In the genomic region with DNA sequence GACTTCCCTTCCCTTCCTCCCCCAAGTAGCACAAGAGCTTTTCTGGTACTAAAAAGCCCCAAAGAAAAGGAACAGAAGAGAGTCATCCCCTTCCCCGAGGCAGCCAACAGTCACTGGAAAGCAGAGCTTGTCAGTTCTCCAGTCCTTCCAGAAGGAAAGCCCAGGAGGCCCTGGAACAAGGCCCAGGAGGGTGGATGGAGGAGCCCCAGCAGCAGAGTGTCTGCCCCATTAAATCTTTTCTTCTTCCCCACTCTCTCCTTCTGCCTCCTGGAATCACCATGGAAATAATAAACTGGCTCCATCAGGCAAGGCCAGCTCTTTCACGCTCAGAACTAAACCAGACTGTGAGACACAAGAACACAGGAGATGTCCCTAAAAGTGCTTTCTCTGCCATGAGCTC, we compare ENCODE assay signal across 11 mouse cellular contexts.
A peak's percentile ranks its signal among the peaks of the same experiment; 100 is the strongest.
DNase-seq lines count a peak whose midpoint lies in the region; ATAC-seq lines count a peak whose summit lies in the region.
"Had no signal": no experiment of that assay in that cellular context is flagged by ENCODE, and none has a peak within 500 bp of the region (broad histone marks: within the 10 kb centered on the region; RNA-seq: fewer than 3 reads in every experiment).

No protein-coding gene starts in this region.

- H3K9me3 ChIP-seq in midbrain, embryonic 16.5 days (replicated peaks; ENCODE audit: control insufficient read depth, low read length, poor library complexity, severe bottlenecking): no peaks in the 10 kb centered on the region
- 0 out of 2 replicates have a peak, but pooled peaks cover 6% of the 10 kb centered on the region for H3K9me3 ChIP-seq in midbrain, embryonic 10.5 days (replicated peaks)
- H3K9me3 ChIP-seq: liver, embryonic 15.5 days had no signal

- H3K4me3 ChIP-seq in midbrain, embryonic 16.5 days (ENCODE audit: low read depth, low read length): no peak overlapping the region
- H3K4me3 ChIP-seq in midbrain, embryonic 10.5 days: no peak overlapping the region
- H3K4me3 ChIP-seq: liver, embryonic 15.5 days had no signal

- no peak overlapping the region for H3K9ac ChIP-seq in midbrain, embryonic 16.5 days (ENCODE audit: low read depth, low read length)
- H3K9ac ChIP-seq: liver, embryonic 15.5 days had no signal

- no peaks in the 10 kb centered on the region for H3K36me3 ChIP-seq in midbrain, embryonic 16.5 days (ENCODE audit: control insufficient read depth, insufficient read depth, low read length)
- H3K36me3 ChIP-seq in midbrain, embryonic 10.5 days: no peaks in the 10 kb centered on the region
- H3K36me3 ChIP-seq: G1E; liver, embryonic 15.5 days had no signal

- no peak overlapping the region for H3K27ac ChIP-seq in midbrain, embryonic 16.5 days (ENCODE audit: low read length)
- H3K27ac ChIP-seq in midbrain, embryonic 10.5 days (replicated peaks): no peak overlapping the region
- H3K27ac ChIP-seq: liver, embryonic 15.5 days had no signal

- peak; percentile 31; the same call in 1 of the 2 replicates for ATAC-seq in frontal cortex, adult (ENCODE audit: low TSS enrichment)
- ATAC-seq in midbrain, embryonic 16.5 days: 0 out of 2 replicates have a peak, but pooled peaks have one; percentile 25
- ATAC-seq in megakaryocyte progenitor cell, adult 5-6 weeks (replicated peaks; ENCODE audit: poor library complexity): no peak
- ATAC-seq in inflammation-experienced regulatory T-cells, adult 6 months: no peak

- no peaks in the 10 kb centered on the region for H3K4me1 ChIP-seq in midbrain, embryonic 16.5 days (ENCODE audit: control insufficient read depth, insufficient read depth, low read length)
- no peaks in the 10 kb centered on the region for H3K4me1 ChIP-seq in midbrain, embryonic 10.5 days
- H3K4me1 ChIP-seq: liver, embryonic 15.5 days had no signal

- H3K27me3 ChIP-seq in midbrain, embryonic 16.5 days (ENCODE audit: control insufficient read depth, insufficient read depth, low read depth, low read length): no peaks in the 10 kb centered on the region
- H3K27me3 ChIP-seq in midbrain, embryonic 10.5 days (ENCODE audit: low read depth, poor library complexity, severe bottlenecking): no peaks in the 10 kb centered on the region
- H3K27me3 ChIP-seq: liver, embryonic 15.5 days had no signal

- 73% methylated on average over 2 of the region's 2 CpGs for WGBS in midbrain, embryonic 16.5 days
- 83% methylated on average over 2 of the region's 2 CpGs for WGBS in midbrain, embryonic 10.5 days

- no peak for DNase-seq in frontal cortex, postnatal 25 days (ENCODE audit: low spot score in 2 of 2)
- DNase-seq in midbrain, embryonic 10.5 days (ENCODE audit: low spot score): no peak
- DNase-seq in cerebellum, postnatal 36 days: peak; percentile 30 to 47
- peak; percentile 66 to 73 for DNase-seq in right cerebral cortex, postnatal 10 days (ENCODE audit: low spot score in 2 of 2)
- DNase-seq: kidney, adult 2 months had no signal

- no peak overlapping the region for H3K4me2 ChIP-seq in midbrain, embryonic 16.5 days (ENCODE audit: low read length)
- H3K4me2 ChIP-seq: liver, embryonic 15.5 days had no signal

Comparison
In these comparisons a context has a peak if more than half of its experiments do, and no peak if none do; other contexts are left out.
1. ATAC-seq: peak in frontal cortex, adult (single experiment) and midbrain, embryonic 16.5 days (single experiment); none in megakaryocyte progenitor cell, adult 5-6 weeks (single experiment) and inflammation-experienced regulatory T-cells, adult 6 months (single experiment).
2. DNase-seq: peak in cerebellum, postnatal 36 days (2 of 2) and right cerebral cortex, postnatal 10 days (2 of 2); none in frontal cortex, postnatal 25 days (0 of 2) and midbrain, embryonic 10.5 days (single experiment).